31 mouse cellular contexts compared by ENCODE assay signal in the genomic region with DNA sequence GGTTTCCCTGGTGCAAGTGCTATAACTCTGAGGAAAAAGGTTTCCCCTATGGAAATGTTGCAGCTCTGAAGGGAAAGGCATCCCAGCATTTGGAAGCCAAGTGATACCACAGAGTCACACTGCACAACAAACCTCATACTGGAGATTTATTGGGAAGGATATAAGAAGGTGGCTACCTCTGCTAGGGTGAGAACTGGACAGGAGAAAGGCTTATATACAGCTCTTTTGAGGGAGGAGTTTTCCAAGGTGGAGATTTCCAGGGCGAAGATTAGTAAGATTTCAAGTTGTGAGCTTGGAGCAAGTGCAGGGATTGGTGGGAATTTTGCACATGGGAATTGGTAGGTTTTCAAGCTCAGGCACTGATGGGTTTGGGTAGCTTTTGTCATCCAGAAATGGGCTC. TPM values are rescaled to one million over a fixed set of nuclear protein-coding genes. Genes with fewer than 3 reads are reported as not detected.
DNase-seq lines count a peak whose midpoint lies in the region; ATAC-seq and TF ChIP-seq lines count a peak whose summit lies in the region.
"Had no signal": no experiment of that assay in that cellular context is flagged by ENCODE, and none has a peak within 500 bp of the region (broad histone marks: within the 10 kb centered on the region; RNA-seq: fewer than 3 reads in every experiment).

No protein-coding gene starts in this region.

- no peak for DNase-seq in kidney, adult 18-20 months
- DNase-seq in lung, adult 2 months = no peak
- DNase-seq in lung, postnatal 10 days = no peak
- DNase-seq in stomach, postnatal 0 days (ENCODE audit: low spot score) = no peak
- DNase-seq in midbrain, embryonic 11.5 days (ENCODE audit: low spot score, missing footprints) = no peak
- DNase-seq: adrenal gland, adult 2 months; adrenal gland, postnatal 36 days; cerebellum, adult 18-20 months; cerebellum, postnatal 10 days; forebrain, postnatal 0 days; gastrocnemius, postnatal 10 days; heart, postnatal 4 days; kidney, postnatal 4 days; left cerebral cortex, postnatal 4 days; lung, postnatal 4 days; thymus, adult 2 months; thymus, postnatal 4 days had no signal

- TF ChIP-seq CTCF in lung, adult 2 months (IDR thresholded peaks at IDR 0.05; ENCODE audit: insufficient read depth, low read length) = no peak
- no peak for TF ChIP-seq CTCF in stomach, postnatal 0 days (IDR thresholded peaks at IDR 0.05; ENCODE audit: low read depth)

- no peaks in the 10 kb centered on the region for H3K36me3 ChIP-seq in erythroblast, embryonic 14.5 days (ENCODE audit: control insufficient read depth)
- no peaks in the 10 kb centered on the region for H3K36me3 ChIP-seq in kidney, embryonic 15.5 days
- no peaks in the 10 kb centered on the region for H3K36me3 ChIP-seq in stomach, postnatal 0 days (ENCODE audit: control insufficient read depth, insufficient read depth, low read length)
- no peaks in the 10 kb centered on the region for H3K36me3 ChIP-seq in midbrain, embryonic 11.5 days (ENCODE audit: control insufficient read depth, insufficient read depth, low read length)
- H3K36me3 ChIP-seq: embryonic facial prominence, embryonic 13.5 days; forebrain, embryonic 12.5 days; heart, embryonic 10.5 days; heart, embryonic 15.5 days; hindbrain, embryonic 13.5 days; midbrain, embryonic 13.5 days had no signal

- no peak overlapping the region for H3K9ac ChIP-seq in kidney, embryonic 15.5 days
- no peak overlapping the region for H3K9ac ChIP-seq in stomach, postnatal 0 days (ENCODE audit: low read length)
- no peak overlapping the region for H3K9ac ChIP-seq in midbrain, embryonic 11.5 days (ENCODE audit: low read length)
- H3K9ac ChIP-seq: embryonic facial prominence, embryonic 13.5 days; forebrain, embryonic 12.5 days; forebrain, postnatal 0 days; heart, embryonic 15.5 days; hindbrain, embryonic 13.5 days; midbrain, embryonic 13.5 days had no signal

- no peaks in the 10 kb centered on the region for H3K27me3 ChIP-seq in erythroblast, embryonic 14.5 days (ENCODE audit: control insufficient read depth)
- H3K27me3 ChIP-seq in kidney, embryonic 15.5 days = no peaks in the 10 kb centered on the region
- H3K27me3 ChIP-seq in stomach, postnatal 0 days (ENCODE audit: control insufficient read depth, insufficient read depth, low read length) = no peaks in the 10 kb centered on the region
- H3K27me3 ChIP-seq in midbrain, embryonic 11.5 days (ENCODE audit: control insufficient read depth, insufficient read depth, low read length) = no peaks in the 10 kb centered on the region
- H3K27me3 ChIP-seq: CH12.LX; embryonic facial prominence, embryonic 13.5 days; forebrain, embryonic 12.5 days; heart, embryonic 15.5 days; hindbrain, embryonic 13.5 days; megakaryocyte, embryonic 14.5 days; midbrain, embryonic 13.5 days had no signal

- TF ChIP-seq POLR2A in lung, adult 2 months (IDR thresholded peaks at IDR 0.05; ENCODE audit: borderline replicate concordance, extremely low read depth, low read depth, low read length) = no peak

- TF ChIP-seq EP300 in stomach, postnatal 0 days (optimal IDR thresholded peaks at IDR 0.05) = no peak

- H3K27ac ChIP-seq in kidney, embryonic 15.5 days = peak overlapping the region; percentile 51; the same call in 1 of the 2 replicates
- peak overlapping the region; percentile 64 for H3K27ac ChIP-seq in stomach, postnatal 0 days (replicated peaks)
- H3K27ac ChIP-seq in midbrain, embryonic 11.5 days (ENCODE audit: low read depth, low read length) = no peak overlapping the region
- H3K27ac ChIP-seq: embryonic facial prominence, embryonic 13.5 days; forebrain, embryonic 12.5 days; heart, embryonic 10.5 days; heart, embryonic 15.5 days; hindbrain, embryonic 13.5 days; midbrain, embryonic 13.5 days had no signal

- peak overlapping the region; percentile 31 for H3K4me3 ChIP-seq in erythroblast, embryonic 14.5 days (replicated peaks)
- no peak overlapping the region for H3K4me3 ChIP-seq in kidney, embryonic 15.5 days (replicated peaks)
- peak overlapping the region; percentile 43 for H3K4me3 ChIP-seq in lung, adult 2 months (replicated peaks; ENCODE audit: extremely low read depth, low read depth, low read length)
- H3K4me3 ChIP-seq in stomach, postnatal 0 days (ENCODE audit: low read depth, low read length) = no peak overlapping the region
- H3K4me3 ChIP-seq in midbrain, embryonic 11.5 days (ENCODE audit: low read depth, low read length) = no peak overlapping the region
- H3K4me3 ChIP-seq: embryonic facial prominence, embryonic 13.5 days; forebrain, embryonic 12.5 days; heart, embryonic 10.5 days; heart, embryonic 15.5 days; hindbrain, embryonic 13.5 days; megakaryocyte, embryonic 14.5 days; midbrain, embryonic 13.5 days had no signal

- no peak for ATAC-seq in erythroblast, adult 5-6 weeks (replicated peaks; ENCODE audit: low FRiP score, poor library complexity, severe bottlenecking)
- no peak for ATAC-seq in kidney, embryonic 15.5 days (replicated peaks; ENCODE audit: low FRiP score)
- ATAC-seq in stomach, postnatal 0 days (ENCODE audit: low FRiP score, low TSS enrichment) = no peak
- no peak for ATAC-seq in midbrain, embryonic 11.5 days (ENCODE audit: low FRiP score)
- ATAC-seq: activated CD4-positive, CD25-positive, alpha-beta regulatory T cell, adult 4 months; forebrain, postnatal 0 days; midbrain, embryonic 13.5 days had no signal

- H3K9me3 ChIP-seq in erythroblast, embryonic 14.5 days (ENCODE audit: control insufficient read depth, low read length) = no peaks in the 10 kb centered on the region
- no peaks in the 10 kb centered on the region for H3K9me3 ChIP-seq in kidney, embryonic 15.5 days (replicated peaks)
- H3K9me3 ChIP-seq in stomach, postnatal 0 days (ENCODE audit: control insufficient read depth, low read length) = no peaks in the 10 kb centered on the region
- H3K9me3 ChIP-seq in midbrain, embryonic 11.5 days (ENCODE audit: control insufficient read depth, low read length) = no peaks in the 10 kb centered on the region
- H3K9me3 ChIP-seq: embryonic facial prominence, embryonic 13.5 days; forebrain, embryonic 12.5 days; heart, embryonic 10.5 days; heart, embryonic 15.5 days; hindbrain, embryonic 13.5 days; megakaryocyte, embryonic 14.5 days; midbrain, embryonic 13.5 days had no signal

- 84% methylated on average over 1 of the region's 1 CpGs for WGBS in kidney, embryonic 15.5 days
- WGBS in lung, adult 2 months = 80% methylated on average over 1 of the region's 1 CpGs
- 78% methylated on average over 1 of the region's 1 CpGs for WGBS in stomach, postnatal 0 days
- WGBS in midbrain, embryonic 11.5 days = 84% methylated on average over 1 of the region's 1 CpGs

- H3K4me1 ChIP-seq in erythroblast, embryonic 14.5 days (ENCODE audit: control insufficient read depth) = peaks cover 2% of the 10 kb centered on the region; the same call in 1 of the 2 replicates
- peaks cover 9% of the 10 kb centered on the region for H3K4me1 ChIP-seq in kidney, embryonic 15.5 days
- peaks cover 3% of the 10 kb centered on the region; the same call in 1 of the 2 replicates for H3K4me1 ChIP-seq in lung, adult 2 months (ENCODE audit: control insufficient read depth, insufficient read depth, low read length)
- no peaks in the 10 kb centered on the region for H3K4me1 ChIP-seq in stomach, postnatal 0 days (replicated peaks; ENCODE audit: control insufficient read depth, insufficient read depth)
- H3K4me1 ChIP-seq in midbrain, embryonic 11.5 days (ENCODE audit: control insufficient read depth, insufficient read depth, low read length) = no peaks in the 10 kb centered on the region
- H3K4me1 ChIP-seq: embryonic facial prominence, embryonic 13.5 days; forebrain, embryonic 12.5 days; heart, embryonic 10.5 days; heart, embryonic 15.5 days; hindbrain, embryonic 13.5 days; midbrain, embryonic 13.5 days had no signal

- 0 out of 2 replicates have a peak overlapping the region, but pooled peaks have one; percentile 14 for H3K4me2 ChIP-seq in kidney, embryonic 15.5 days
- peak overlapping the region; percentile 20; the same call in 1 of the 2 replicates for H3K4me2 ChIP-seq in stomach, postnatal 0 days (replicated peaks; ENCODE audit: low read depth)
- H3K4me2 ChIP-seq in midbrain, embryonic 11.5 days = no peak overlapping the region
- H3K4me2 ChIP-seq: embryonic facial prominence, embryonic 13.5 days; forebrain, embryonic 12.5 days; heart, embryonic 15.5 days; hindbrain, embryonic 13.5 days; midbrain, embryonic 13.5 days had no signal

RNA-seq across cellular contexts. Expression of gene Gsta3, which starts 0.7 kb away (rescaled TPM):
- polyA plus RNA-seq in erythroblast, embryonic 14.5 days (2012) = 0.02 TPM in 1 of 2 replicates, not detected in the other
- not detected in 2 replicates for total RNA-seq in erythroblast, adult 5-6 weeks (2015; ENCODE audit: low replicate concordance)
- total RNA-seq in erythroblast, adult 5-6 weeks (2017; ENCODE audit: low replicate concordance) = not detected in 2 replicates
- polyA plus RNA-seq in kidney, embryonic 15.5 days (2015; fragmentation: Nextera tagmentation; extraction: Ambion mirVana) = 10.3 and 11.8 TPM in 2 replicates
- polyA plus RNA-seq in lung, adult 2 months (2012; rRNA removed) = 41.7 and 70.6 TPM in 2 replicates
- polyA plus RNA-seq in stomach, postnatal 0 days (2015; fragmentation: Nextera tagmentation; extraction: Ambion mirVana) = 71.7 and 77.2 TPM in 2 replicates
- 0.42 TPM in 1 of 2 replicates, not detected in the other for polyA plus RNA-seq in midbrain, embryonic 11.5 days (2014; fragmentation: Nextera tagmentation; extraction: Ambion mirVana)
- total RNA-seq: CH12.LX; common myeloid progenitor, adult 5-6 weeks; forebrain, postnatal 0 days had no signal
- polyA plus RNA-seq: C2C12 had no signal

RNA-seq across cellular contexts. Expression of gene Tmem14a, which starts 22.7 kb away (rescaled TPM):
- 0.06 TPM in 1 of 2 replicates, not detected in the other for polyA plus RNA-seq in erythroblast, embryonic 14.5 days (2012)
- total RNA-seq in erythroblast, adult 5-6 weeks (2015; ENCODE audit: low replicate concordance) = not detected in 2 replicates
- total RNA-seq in erythroblast, adult 5-6 weeks (2017; ENCODE audit: low replicate concordance) = not detected in 2 replicates
- 11.8 and 12.7 TPM in 2 replicates for polyA plus RNA-seq in kidney, embryonic 15.5 days (2015; fragmentation: Nextera tagmentation; extraction: Ambion mirVana)
- 3.9 and 5.2 TPM in 2 replicates for polyA plus RNA-seq in lung, adult 2 months (2012; rRNA removed)
- polyA plus RNA-seq in stomach, postnatal 0 days (2015; fragmentation: Nextera tagmentation; extraction: Ambion mirVana) = 9.9 and 10.9 TPM in 2 replicates
- polyA plus RNA-seq in midbrain, embryonic 11.5 days (2014; fragmentation: Nextera tagmentation; extraction: Ambion mirVana) = 13.1 and 13.9 TPM in 2 replicates

Comparison
In these comparisons a context has a peak if more than half of its experiments do, and no peak if none do; other contexts are left out.
1. H3K4me3 ChIP-seq: peak in erythroblast, embryonic 14.5 days (single experiment) and lung, adult 2 months (single experiment); none in kidney, embryonic 15.5 days (single experiment), stomach, postnatal 0 days (single experiment) and midbrain, embryonic 11.5 days (single experiment).